Mouse (Mus musculus): ENCODE results near the gene Vmn1r77. TPM values are rescaled to one million over a fixed set of nuclear protein-coding genes. Genes with fewer than 3 reads are reported as not detected.
"Not testable (repeated sequence)": the region's sequence is repeated elsewhere in the genome, so short reads cannot be mapped to it uniquely, and the experiment has no call there.

The Vmn1r77 gene
- not detected in 2 replicates for polyA plus RNA-seq (2016; fragmentation: Nextera tagmentation; extraction: Ambion mirVana)

DNA sequence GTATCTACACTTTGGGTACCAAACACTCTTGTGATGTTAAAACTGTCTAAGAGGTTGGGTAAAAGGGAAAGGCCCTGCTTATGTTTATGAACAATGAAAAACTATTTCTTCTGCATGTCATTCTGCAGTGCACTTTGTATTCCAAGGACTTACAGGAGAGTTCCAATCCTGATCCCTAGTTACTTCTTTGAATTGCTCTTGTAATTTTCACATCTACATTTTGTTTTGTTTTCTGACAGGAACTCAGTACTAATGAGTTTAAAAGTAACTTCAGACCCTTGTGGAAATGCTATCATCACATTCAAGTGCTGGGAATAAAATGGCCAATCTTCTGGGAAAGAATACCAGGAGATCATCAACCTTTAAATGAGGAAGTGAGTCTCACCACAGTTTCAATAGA is at the start of gene Vmn1r77:
Gene Vmn1r77 (plus strand): TSS at position 301 of the 400 bp plus-strand sequence.
- not testable (repeated sequence) for H3K27ac ChIP-seq; H3K36me3 ChIP-seq (replicated peaks); H3K4me1 ChIP-seq; H3K27me3 ChIP-seq (ENCODE audit: poor library complexity, severe bottlenecking); H3K4me3 ChIP-seq; DNase-seq (ENCODE audit: extremely low spot score, low spot score)
- H3K9me3 ChIP-seq = peaks cover 25% of the 10 kb centered on the region; the same call in 1 of the 2 replicates

DNA sequence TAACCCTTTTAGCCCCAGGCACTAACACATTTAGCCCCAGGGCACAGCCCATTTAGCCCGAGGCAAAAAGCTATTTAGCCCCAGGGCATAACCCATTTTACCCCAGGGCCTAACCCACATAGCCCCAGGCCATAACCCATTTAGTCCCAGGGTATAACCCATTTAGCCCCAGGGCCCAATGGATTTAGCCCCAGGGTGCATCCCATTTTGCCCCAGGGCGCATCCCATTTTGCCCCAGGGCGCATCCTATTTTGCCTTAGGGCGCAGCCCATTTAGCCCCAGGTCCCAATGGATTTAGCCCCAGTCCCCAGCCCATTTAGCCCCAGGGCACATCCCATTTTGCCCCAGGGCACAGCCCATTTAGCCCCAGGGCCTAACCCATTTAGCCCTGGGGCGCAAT is 25.1 kb upstream of the Vmn1r77 start:
- DNase-seq (ENCODE audit: extremely low spot score, low spot score); H3K27me3 ChIP-seq (ENCODE audit: poor library complexity, severe bottlenecking); H3K27ac ChIP-seq; H3K4me3 ChIP-seq; H3K4me1 ChIP-seq; H3K36me3 ChIP-seq (replicated peaks): not testable (repeated sequence)
- H3K9me3 ChIP-seq = peaks cover 18% of the 10 kb centered on the region
- WGBS = 95% methylated on average over 5 of the region's 5 CpGs

DNA sequence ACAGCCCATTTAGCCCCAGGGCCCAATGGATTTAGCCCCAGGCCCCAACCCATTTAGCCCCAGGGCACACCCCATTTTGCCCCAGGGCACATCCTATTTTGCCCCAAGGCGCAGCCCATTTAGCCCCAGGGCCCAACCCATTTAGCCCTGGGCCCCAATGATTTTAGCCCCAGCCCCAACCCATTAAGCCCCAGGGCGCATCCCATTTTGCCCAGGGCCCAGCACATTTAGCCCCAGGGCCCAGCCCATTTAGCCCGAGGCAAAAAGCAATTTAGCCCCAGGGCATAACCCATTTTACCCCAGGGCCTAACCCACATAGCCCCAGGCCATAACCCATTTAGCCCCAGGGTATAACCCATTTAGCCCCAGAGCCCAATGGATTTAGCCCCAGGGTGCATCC is 24.2 kb upstream of the Vmn1r77 start:
- not testable (repeated sequence) for H3K9me3 ChIP-seq; H3K4me3 ChIP-seq; DNase-seq (ENCODE audit: extremely low spot score, low spot score); H3K27me3 ChIP-seq (ENCODE audit: poor library complexity, severe bottlenecking); H3K36me3 ChIP-seq (replicated peaks); H3K27ac ChIP-seq; H3K4me1 ChIP-seq
- WGBS = 91% methylated on average over 3 of the region's 3 CpGs

DNA sequence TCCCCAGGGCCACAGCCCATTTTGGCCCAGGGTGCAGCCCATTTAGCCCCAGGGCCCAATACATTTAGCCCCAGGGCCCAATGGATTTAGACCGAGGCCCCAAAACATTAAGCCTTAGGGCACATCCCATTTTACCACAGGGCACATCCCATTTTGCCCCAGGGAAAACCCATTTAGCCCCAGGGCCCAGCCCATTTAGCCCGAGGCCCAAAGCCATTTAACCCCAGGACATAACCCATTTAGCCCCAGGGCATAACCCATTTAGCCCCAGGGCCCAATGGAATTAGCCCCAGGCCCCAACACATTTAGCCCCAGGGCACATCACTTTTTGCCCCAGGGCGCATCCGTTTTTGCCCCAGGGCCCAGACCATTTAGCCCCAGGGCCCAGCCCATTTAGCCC is 23.4 kb upstream of the Vmn1r77 start:
- Histone ChIP-seq H3K27me3 (ENCODE audit: poor library complexity, severe bottlenecking) (no peaks in the 10 kb centered on the region), H3K36me3 (replicated peaks) (no peaks in the 10 kb centered on the region), H3K4me3 (no peak overlapping the region), H3K27ac (no peak overlapping the region), H3K9me3 (peaks cover 8% of the 10 kb centered on the region; the same call in 1 of the 2 replicates), H3K4me1 (no peaks in the 10 kb centered on the region)
- DNase-seq (ENCODE audit: extremely low spot score, low spot score) = peak; percentile 26
- WGBS = 84% methylated on average over 4 of the region's 4 CpGs

DNA sequence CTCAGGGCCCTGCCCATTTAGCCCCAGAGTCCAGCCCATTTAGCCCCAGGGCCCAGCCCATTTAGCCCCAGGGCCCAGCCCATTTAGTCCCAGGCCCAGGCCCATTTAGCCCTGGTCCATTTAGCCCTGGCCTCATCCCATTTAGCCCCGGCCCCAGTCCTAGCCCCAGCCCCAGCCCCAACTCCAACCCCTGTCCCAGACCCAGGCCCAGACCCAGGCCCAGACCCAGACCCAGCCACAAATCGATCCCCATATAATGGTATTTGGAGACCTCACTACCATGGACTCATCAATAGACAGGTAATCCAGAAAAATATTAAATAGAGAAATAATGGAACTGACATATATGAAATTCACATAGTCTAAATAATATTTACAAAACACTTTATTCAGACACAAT is 18.7 kb upstream of the Vmn1r77 start:
- H3K9me3 ChIP-seq = not testable (repeated sequence)
- WGBS = 84% methylated on average over 2 of the region's 2 CpGs

DNA sequence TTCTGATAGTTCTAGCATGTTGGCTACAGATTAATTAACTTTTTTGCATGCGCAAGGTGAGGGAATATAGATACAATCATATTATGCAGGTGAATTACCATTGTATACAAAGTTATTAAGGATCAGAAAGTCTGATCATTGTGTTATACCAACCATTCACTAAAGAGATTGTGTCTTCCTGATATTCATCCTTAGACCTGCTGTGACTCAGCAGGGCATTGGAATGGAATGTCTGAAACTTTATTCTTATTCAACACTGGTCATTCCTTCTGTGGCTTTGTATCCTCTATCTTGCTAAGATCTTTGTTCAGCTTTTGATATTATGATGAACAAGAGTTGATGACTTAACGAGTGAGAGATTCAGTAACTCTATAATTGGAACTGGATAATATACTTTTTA is 4.1 kb downstream of the Vmn1r77 start:
- Histone ChIP-seq H3K27ac (no peak overlapping the region), H3K4me3 (no peak overlapping the region), H3K4me1 (no peaks in the 10 kb centered on the region), H3K36me3 (replicated peaks) (no peaks in the 10 kb centered on the region), H3K9me3 (peaks cover 20% of the 10 kb centered on the region; the same call in 1 of the 2 replicates), H3K27me3 (ENCODE audit: poor library complexity, severe bottlenecking) (no peaks in the 10 kb centered on the region)
- DNase-seq (ENCODE audit: extremely low spot score, low spot score) = no peak
- WGBS = 78% methylated on average over 2 of the region's 2 CpGs

More for the DNA sequence above, 18.7 kb upstream of the Vmn1r77 start:
- H3K27ac ChIP-seq; DNase-seq (ENCODE audit: extremely low spot score, low spot score); H3K36me3 ChIP-seq (replicated peaks); H3K4me3 ChIP-seq; H3K27me3 ChIP-seq (ENCODE audit: poor library complexity, severe bottlenecking); H3K4me1 ChIP-seq: not testable (repeated sequence)

Other genes starting within 250 kb of the Vmn1r77 start
- not detected in 2 replicates for gene Vmn1r74, start 202.8 kb upstream of the Vmn1r77 start, polyA plus RNA-seq (2016; fragmentation: Nextera tagmentation; extraction: Ambion mirVana)
- not detected in 2 replicates for gene Vmn1r75, start 162.1 kb upstream of the Vmn1r77 start, polyA plus RNA-seq (2016; fragmentation: Nextera tagmentation; extraction: Ambion mirVana)
- not detected in 2 replicates for gene Vmn1r76, start 98.5 kb upstream of the Vmn1r77 start, polyA plus RNA-seq (2016; fragmentation: Nextera tagmentation; extraction: Ambion mirVana)
- not detected in 2 replicates for gene Vmn1r78, start 113.5 kb downstream of the Vmn1r77 start, polyA plus RNA-seq (2016; fragmentation: Nextera tagmentation; extraction: Ambion mirVana)
- gene Vmn1r79, start 134.5 kb downstream of the Vmn1r77 start, polyA plus RNA-seq (2016; fragmentation: Nextera tagmentation; extraction: Ambion mirVana) = not detected in 2 replicates
- gene Vmn1r80, start 152.5 kb downstream of the Vmn1r77 start, polyA plus RNA-seq (2016; fragmentation: Nextera tagmentation; extraction: Ambion mirVana) = not detected in 2 replicates
- gene Vmn1r81, start 231.5 kb downstream of the Vmn1r77 start, polyA plus RNA-seq (2016; fragmentation: Nextera tagmentation; extraction: Ambion mirVana) = not detected in 2 replicates